In the genomic region with DNA sequence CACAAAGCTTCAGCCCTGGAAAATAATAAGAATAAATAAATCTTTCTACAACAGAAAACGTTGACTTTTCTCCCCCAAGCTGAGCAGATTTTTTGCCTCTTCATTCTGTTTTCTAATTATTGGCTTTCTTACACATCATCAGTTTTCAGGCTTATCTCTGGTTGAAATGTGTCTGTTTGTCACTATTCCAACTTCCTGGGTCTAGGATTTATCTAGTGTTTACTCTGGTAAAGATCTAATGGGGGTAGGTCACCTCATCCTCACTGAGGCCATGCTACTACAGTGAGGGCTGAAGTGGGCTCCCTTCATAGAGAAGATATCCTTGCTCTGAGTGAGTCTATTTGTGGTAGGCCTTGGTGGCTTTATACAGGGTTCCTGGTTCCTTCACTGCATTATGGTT, we compare ENCODE assay signal across 16 mouse cellular contexts.
"Had no signal": no experiment of that assay in that cellular context is flagged by ENCODE, and none has a peak within 500 bp of the region (broad histone marks: within the 10 kb centered on the region; RNA-seq: fewer than 3 reads in every experiment).

No protein-coding gene starts in this region.

- H3K27ac ChIP-seq: neural tube, embryonic 13.5 days; neural tube, embryonic 15.5 days; stomach, embryonic 15.5 days; stomach, postnatal 0 days had no signal

- H3K9ac ChIP-seq: neural tube, embryonic 13.5 days; neural tube, embryonic 15.5 days; stomach, embryonic 15.5 days had no signal

- H3K36me3 ChIP-seq: neural tube, embryonic 13.5 days; neural tube, embryonic 15.5 days; stomach, embryonic 15.5 days had no signal

- H3K27me3 ChIP-seq: neural tube, embryonic 13.5 days; neural tube, embryonic 15.5 days; stomach, embryonic 15.5 days had no signal

- H3K9me3 ChIP-seq: neural tube, embryonic 13.5 days; neural tube, embryonic 15.5 days; stomach, embryonic 15.5 days had no signal

- H3K4me3 ChIP-seq: neural tube, embryonic 13.5 days; neural tube, embryonic 15.5 days; stomach, embryonic 15.5 days had no signal

- H3K4me1 ChIP-seq: neural tube, embryonic 13.5 days; neural tube, embryonic 15.5 days; stomach, embryonic 15.5 days had no signal

- H3K4me2 ChIP-seq: neural tube, embryonic 13.5 days; neural tube, embryonic 15.5 days; stomach, embryonic 15.5 days had no signal

- DNase-seq: retina, postnatal 1 day; right cerebral cortex, adult 18-20 months; right cerebral cortex, postnatal 14 days; right cerebral cortex, postnatal 25 days; right cerebral cortex, postnatal 4 days; spleen, adult 18-20 months; thymus, adult 18-20 months; thymus, adult 2 months; thymus, postnatal 14 days; thymus, postnatal 25 days; thymus, postnatal 36 days; thymus, postnatal 4 days had no signal
